Mouse (Mus musculus) erythroblast, embryonic 14.5 days (primary cell): ENCODE results near the gene Psmd2.

Experiments
- GATA1 ChIP-seq: IDR thresholded peaks from 2 replicates; pipeline ENCODE4 v1.6.1; 2012; ENCODE audit warnings: low read length, inconsistent platforms, mixed read lengths
- TAL1 ChIP-seq: IDR thresholded peaks from 3 replicates; pipeline ENCODE4 v1.6.1; 2012; ENCODE audit warnings: low read length, inconsistent platforms, mixed read lengths

GRCm38 (mm10) chr16:20629731-20630634 lies 21.5 kb upstream of the Psmd2 start, which contains the start of gene Ece2:
- TF ChIP-seq TAL1 (no peak), GATA1 (no peak)
